Mouse (Mus musculus): ENCODE measurements at regions not wholly inside any gene's neighbourhood (a gene's known extent, or its start where the extent isn't known, plus 50 kb on each side); places are given as distances from the start of the nearest gene placed in this dataset.

DNA sequence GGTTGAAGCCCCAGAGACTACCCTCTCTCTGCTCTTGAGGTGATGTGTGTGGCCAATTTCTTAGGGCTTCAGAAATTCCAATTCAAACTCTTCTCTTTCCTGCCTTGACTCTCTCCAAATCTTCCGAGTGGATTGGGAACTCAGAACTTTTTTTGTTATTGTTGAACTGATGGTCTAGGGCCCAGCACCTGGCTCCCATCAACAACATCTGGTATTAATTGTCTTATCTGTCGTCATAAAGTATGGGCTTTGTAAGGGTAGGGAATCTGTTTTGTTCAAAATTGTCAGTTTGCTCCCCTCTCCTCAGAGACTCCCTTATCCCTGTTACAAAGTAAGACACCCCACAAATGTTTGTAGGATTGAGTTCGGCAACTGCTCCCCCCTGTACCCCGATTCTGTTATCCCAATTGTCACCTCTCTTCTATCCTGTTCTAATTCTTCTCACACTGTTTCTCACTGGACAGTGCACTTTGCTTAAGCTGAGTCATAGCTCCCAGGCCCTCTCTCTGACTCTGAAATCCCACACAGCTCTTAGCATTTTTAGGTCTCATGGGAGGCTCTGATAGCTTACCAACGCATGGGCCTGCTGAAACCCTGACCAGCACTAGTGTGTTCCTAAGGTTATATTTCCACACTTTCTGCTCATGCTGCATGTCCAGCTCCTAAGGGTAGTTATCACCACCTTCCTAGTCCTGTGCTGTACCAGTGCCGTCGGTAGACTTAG is 478.9 kb downstream of the Ccdc171 start:
- H3K27me3 ChIP-seq (ENCODE audit: control insufficient read depth, insufficient read depth, low read length) = no peaks in the 10 kb centered on the region
- H3K4me3 ChIP-seq (ENCODE audit: control insufficient read depth, low read depth, low read length) = no peak overlapping the region
- TF ChIP-seq CTCF (IDR thresholded peaks at IDR 0.05; ENCODE audit: control insufficient read depth, insufficient read depth, insufficient replicate concordance, low read depth, low read length) (no peak), POLR2A (IDR thresholded peaks at IDR 0.05; ENCODE audit: control insufficient read depth, low read depth, low read length) (no peak)
- H3K27ac ChIP-seq (ENCODE audit: control insufficient read depth, insufficient read depth, low read depth, low read length) = no peak overlapping the region
- H3K36me3 ChIP-seq (ENCODE audit: control insufficient read depth, insufficient read depth, low read length) = no peaks in the 10 kb centered on the region
- H3K4me1 ChIP-seq (ENCODE audit: control insufficient read depth, insufficient read depth, low read length) = peaks cover 2% of the 10 kb centered on the region; the same call in 1 of the 2 replicates

DNA sequence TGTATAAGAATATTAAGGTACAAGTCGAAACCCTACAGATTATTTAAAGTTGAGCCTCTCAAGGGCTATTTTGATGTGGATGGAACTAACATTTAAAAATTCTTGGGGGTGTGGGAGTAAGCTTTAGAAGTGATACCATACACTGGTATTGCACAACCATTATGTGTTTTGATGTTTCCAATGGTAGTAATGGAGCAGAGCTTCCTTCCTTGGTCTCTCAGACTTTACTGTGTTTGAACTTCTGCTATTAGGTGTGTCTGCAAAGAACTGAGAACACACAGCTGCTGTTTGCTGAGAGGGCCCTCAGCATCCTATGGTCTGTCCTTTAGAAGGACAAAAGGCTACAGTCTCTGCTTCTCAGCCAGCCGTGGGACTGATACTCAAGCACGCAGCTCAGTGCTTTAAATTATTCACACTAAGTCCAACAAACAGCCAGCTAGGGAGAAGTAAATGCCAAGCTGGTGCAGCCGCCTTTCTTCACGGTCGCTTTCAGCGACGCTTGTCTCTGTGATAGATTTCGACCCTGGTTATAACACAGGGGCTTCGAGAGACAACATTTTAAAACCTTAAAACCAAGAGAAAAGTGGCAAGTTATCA is 479.5 kb downstream of the Ccdc171 start:
- Histone ChIP-seq H3K36me3 (ENCODE audit: control insufficient read depth, insufficient read depth, low read length) (no peaks in the 10 kb centered on the region), H3K27me3 (ENCODE audit: control insufficient read depth, insufficient read depth, low read length) (no peaks in the 10 kb centered on the region), H3K4me3 (ENCODE audit: control insufficient read depth, low read depth, low read length) (no peak overlapping the region), H3K4me1 (ENCODE audit: control insufficient read depth, insufficient read depth, low read length) (peaks cover 2% of the 10 kb centered on the region; the same call in 1 of the 2 replicates), H3K27ac (ENCODE audit: control insufficient read depth, insufficient read depth, low read depth, low read length) (no peak overlapping the region)
- TF ChIP-seq CTCF (IDR thresholded peaks at IDR 0.05; ENCODE audit: control insufficient read depth, insufficient read depth, insufficient replicate concordance, low read depth, low read length) = no peak

DNA sequence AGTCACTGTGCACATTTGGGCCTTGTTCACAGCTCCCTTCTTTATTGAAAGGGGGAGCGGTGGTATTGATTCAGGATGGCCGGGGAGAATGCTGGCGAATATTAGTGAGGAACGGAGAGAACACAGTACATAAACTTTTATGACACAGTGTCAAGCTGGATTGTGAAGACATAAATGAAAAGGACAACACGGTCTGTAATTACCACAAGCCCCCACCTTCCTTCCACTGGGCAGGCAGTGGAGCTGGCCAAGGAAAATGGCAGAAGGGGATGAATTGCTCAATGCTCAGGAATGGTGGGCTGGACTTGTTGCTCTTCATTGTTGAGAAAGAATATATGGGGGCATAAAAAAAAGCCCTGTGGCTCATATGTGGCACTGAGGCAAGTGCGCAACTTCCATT is 486.6 kb downstream of the Ccdc171 start:
- H3K4me3 ChIP-seq (ENCODE audit: control insufficient read depth, low read depth, low read length) = no peak overlapping the region
- H3K36me3 ChIP-seq (ENCODE audit: control insufficient read depth, insufficient read depth, low read length) = no peaks in the 10 kb centered on the region
- TF ChIP-seq CTCF (IDR thresholded peaks at IDR 0.05; ENCODE audit: control insufficient read depth, insufficient read depth, insufficient replicate concordance, low read depth, low read length) (no peak), POLR2A (IDR thresholded peaks at IDR 0.05; ENCODE audit: control insufficient read depth, low read depth, low read length) (no peak)
- no peaks in the 10 kb centered on the region for H3K27me3 ChIP-seq (ENCODE audit: control insufficient read depth, insufficient read depth, low read length)
- H3K4me1 ChIP-seq (ENCODE audit: control insufficient read depth, insufficient read depth, low read length) = no peaks in the 10 kb centered on the region
- no peak overlapping the region for H3K27ac ChIP-seq (ENCODE audit: control insufficient read depth, insufficient read depth, low read depth, low read length)

DNA sequence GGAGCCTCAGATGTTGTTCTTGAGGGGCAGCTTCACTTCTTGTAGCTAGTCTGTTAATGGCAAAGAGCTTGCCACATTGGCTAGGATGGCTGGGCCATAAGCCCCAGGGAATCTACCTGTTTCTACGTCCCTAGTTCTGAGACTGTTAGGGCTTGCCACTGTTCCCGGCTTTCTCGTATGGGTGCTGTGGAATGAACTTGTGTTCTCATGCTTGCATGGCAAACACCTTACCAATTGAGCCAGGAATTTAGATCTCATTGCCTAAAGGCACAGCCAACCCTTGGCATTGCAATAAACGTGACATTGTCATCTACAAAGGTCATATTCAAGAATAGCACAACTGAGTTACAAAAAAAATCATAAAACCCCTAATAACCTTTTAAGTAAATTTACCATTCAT is 489.8 kb downstream of the Ccdc171 start:
- Histone ChIP-seq H3K4me3 (ENCODE audit: control insufficient read depth, low read depth, low read length) (no peak overlapping the region), H3K27ac (ENCODE audit: control insufficient read depth, insufficient read depth, low read depth, low read length) (no peak overlapping the region), H3K36me3 (ENCODE audit: control insufficient read depth, insufficient read depth, low read length) (no peaks in the 10 kb centered on the region), H3K27me3 (ENCODE audit: control insufficient read depth, insufficient read depth, low read length) (no peaks in the 10 kb centered on the region), H3K4me1 (ENCODE audit: control insufficient read depth, insufficient read depth, low read length) (no peaks in the 10 kb centered on the region)
- TF ChIP-seq CTCF (IDR thresholded peaks at IDR 0.05; ENCODE audit: control insufficient read depth, insufficient read depth, insufficient replicate concordance, low read depth, low read length) (no peak), POLR2A (IDR thresholded peaks at IDR 0.05; ENCODE audit: control insufficient read depth, low read depth, low read length) (no peak)

DNA sequence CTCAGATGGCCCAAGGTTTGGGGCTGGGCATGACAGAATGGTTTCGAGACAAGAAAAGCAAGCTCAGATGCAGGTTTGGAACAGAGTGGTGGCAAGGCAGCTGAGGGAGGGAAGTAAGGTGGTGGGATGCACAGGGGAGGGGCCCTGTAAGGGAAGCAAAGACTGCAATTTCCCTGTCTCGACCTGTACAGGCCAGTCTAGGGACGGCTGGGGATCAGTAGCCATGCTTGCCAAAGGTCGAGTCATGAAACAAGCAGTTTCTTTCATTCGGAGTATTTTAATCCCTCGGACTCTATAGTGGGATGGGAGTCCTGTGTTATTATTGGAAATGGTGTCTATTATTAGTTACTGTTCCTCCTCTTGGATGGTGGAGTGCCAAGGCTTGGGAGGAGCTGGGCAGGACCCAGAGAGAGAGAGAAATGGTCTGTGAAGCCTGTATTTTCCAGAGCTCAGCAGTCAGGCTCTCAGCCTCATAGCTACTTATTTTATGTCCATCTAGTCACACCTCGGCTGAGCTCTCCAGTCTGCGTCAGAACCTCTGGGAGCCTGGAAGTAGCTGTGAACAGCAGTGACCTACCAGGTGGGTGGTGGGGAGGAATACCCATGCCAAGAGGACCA is 490.3 kb downstream of the Ccdc171 start:
- Histone ChIP-seq H3K4me1 (ENCODE audit: control insufficient read depth, insufficient read depth, low read length) (no peaks in the 10 kb centered on the region), H3K4me3 (ENCODE audit: control insufficient read depth, low read depth, low read length) (no peak overlapping the region), H3K27ac (ENCODE audit: control insufficient read depth, insufficient read depth, low read depth, low read length) (no peak overlapping the region), H3K27me3 (ENCODE audit: control insufficient read depth, insufficient read depth, low read length) (no peaks in the 10 kb centered on the region), H3K36me3 (ENCODE audit: control insufficient read depth, insufficient read depth, low read length) (no peaks in the 10 kb centered on the region)
- TF ChIP-seq POLR2A (IDR thresholded peaks at IDR 0.05; ENCODE audit: control insufficient read depth, low read depth, low read length) (no peak), CTCF (IDR thresholded peaks at IDR 0.05; ENCODE audit: control insufficient read depth, insufficient read depth, insufficient replicate concordance, low read depth, low read length) (no peak)

DNA sequence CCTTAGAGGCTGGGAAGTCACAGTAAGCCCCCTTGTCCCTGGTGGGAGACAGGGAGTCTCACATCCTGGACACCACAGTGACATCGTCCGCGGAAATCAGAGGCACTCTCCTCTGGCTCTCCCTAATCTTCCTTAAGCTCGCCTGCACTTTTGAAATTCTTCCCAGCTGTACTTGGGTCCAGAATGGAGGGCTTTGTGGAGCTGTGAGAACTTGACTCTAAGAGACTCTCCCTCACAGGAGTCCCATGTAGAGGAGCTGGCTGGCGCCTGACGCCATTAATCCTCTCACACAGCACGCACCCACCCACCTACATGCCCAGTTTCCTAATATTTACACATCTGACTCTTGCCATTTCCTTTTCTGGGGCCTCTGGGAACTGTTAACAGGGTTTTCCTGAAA is 492.8 kb downstream of the Ccdc171 start:
- no peaks in the 10 kb centered on the region for H3K36me3 ChIP-seq (ENCODE audit: control insufficient read depth, insufficient read depth, low read length)
- no peak overlapping the region for H3K27ac ChIP-seq (ENCODE audit: control insufficient read depth, insufficient read depth, low read depth, low read length)
- H3K4me3 ChIP-seq (ENCODE audit: control insufficient read depth, low read depth, low read length) = no peak overlapping the region
- no peak for TF ChIP-seq CTCF (IDR thresholded peaks at IDR 0.05; ENCODE audit: control insufficient read depth, insufficient read depth, insufficient replicate concordance, low read depth, low read length)
- TF ChIP-seq POLR2A (IDR thresholded peaks at IDR 0.05; ENCODE audit: control insufficient read depth, low read depth, low read length) = no peak
- H3K27me3 ChIP-seq (ENCODE audit: control insufficient read depth, insufficient read depth, low read length) = no peaks in the 10 kb centered on the region
- H3K4me1 ChIP-seq (ENCODE audit: control insufficient read depth, insufficient read depth, low read length) = peaks cover 9% of the 10 kb centered on the region

DNA sequence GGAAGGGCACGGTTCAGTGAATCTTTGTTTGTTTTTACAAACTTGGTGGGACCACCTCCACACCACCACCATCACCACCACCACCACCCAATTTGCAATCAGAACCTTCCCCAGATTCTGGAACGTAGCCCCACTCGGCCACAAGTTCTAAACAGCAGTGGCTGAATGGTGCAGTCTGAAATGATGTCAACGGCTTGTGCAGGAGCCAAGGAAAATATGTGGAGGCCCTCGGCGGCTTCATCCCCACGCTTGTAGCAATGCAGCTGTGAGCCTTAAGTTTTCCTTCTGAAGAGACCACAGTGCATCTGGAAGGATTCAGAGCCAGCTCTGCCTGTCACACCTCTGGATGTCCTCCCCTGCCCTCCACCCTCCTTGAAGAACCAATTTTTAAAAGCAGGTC is 493.4 kb downstream of the Ccdc171 start:
- no peaks in the 10 kb centered on the region for H3K27me3 ChIP-seq (ENCODE audit: control insufficient read depth, insufficient read depth, low read length)
- H3K27ac ChIP-seq (ENCODE audit: control insufficient read depth, insufficient read depth, low read depth, low read length) = no peak overlapping the region
- TF ChIP-seq POLR2A (IDR thresholded peaks at IDR 0.05; ENCODE audit: control insufficient read depth, low read depth, low read length) (no peak), CTCF (IDR thresholded peaks at IDR 0.05; ENCODE audit: control insufficient read depth, insufficient read depth, insufficient replicate concordance, low read depth, low read length) (no peak)
- no peak overlapping the region for H3K4me3 ChIP-seq (ENCODE audit: control insufficient read depth, low read depth, low read length)
- peaks cover 10% of the 10 kb centered on the region for H3K4me1 ChIP-seq (ENCODE audit: control insufficient read depth, insufficient read depth, low read length)
- no peaks in the 10 kb centered on the region for H3K36me3 ChIP-seq (ENCODE audit: control insufficient read depth, insufficient read depth, low read length)
